Mouse (Mus musculus) cerebellum, postnatal 36 days (tissue): ENCODE measurements at regions not wholly inside any gene's neighbourhood (a gene's known extent, or its start where the extent isn't known, plus 50 kb on each side); places are given as distances from the start of the nearest gene placed in this dataset.
A peak's percentile ranks its signal among the peaks of the same experiment; 100 is the strongest.
"Not testable (repeated sequence)": the region's sequence is repeated elsewhere in the genome, so short reads cannot be mapped to it uniquely, and the experiment has no call there.

ENCODE experiments used
- DNase-seq, 2 experiments: peaks; one replicate each; pipeline ENCODE4 v3.0.0; 2021 to 2022; ENCODE audit warnings: mixed read lengths in 2 of 2

DNA sequence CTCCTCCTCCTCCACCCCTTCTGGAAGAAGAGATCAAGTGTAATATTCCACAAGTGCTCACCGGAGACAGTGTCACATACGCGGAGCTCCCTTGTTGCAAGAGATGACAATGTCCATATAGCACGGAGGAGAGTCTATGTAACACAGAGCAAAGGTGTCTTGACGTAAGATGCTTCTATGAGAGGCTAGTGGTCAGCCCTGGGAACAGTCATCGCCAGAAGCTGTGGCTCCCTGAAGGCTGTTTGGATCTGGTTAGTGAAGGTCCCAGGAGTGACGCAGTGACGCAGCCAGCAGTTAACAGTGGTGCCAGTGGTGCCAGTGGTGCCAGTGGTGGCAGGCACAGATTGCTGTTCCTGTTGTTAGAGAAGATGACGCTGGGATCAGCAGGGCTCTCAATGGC lies 66.9 kb downstream of the Twistnb start:
- DNase-seq = no peak

DNA sequence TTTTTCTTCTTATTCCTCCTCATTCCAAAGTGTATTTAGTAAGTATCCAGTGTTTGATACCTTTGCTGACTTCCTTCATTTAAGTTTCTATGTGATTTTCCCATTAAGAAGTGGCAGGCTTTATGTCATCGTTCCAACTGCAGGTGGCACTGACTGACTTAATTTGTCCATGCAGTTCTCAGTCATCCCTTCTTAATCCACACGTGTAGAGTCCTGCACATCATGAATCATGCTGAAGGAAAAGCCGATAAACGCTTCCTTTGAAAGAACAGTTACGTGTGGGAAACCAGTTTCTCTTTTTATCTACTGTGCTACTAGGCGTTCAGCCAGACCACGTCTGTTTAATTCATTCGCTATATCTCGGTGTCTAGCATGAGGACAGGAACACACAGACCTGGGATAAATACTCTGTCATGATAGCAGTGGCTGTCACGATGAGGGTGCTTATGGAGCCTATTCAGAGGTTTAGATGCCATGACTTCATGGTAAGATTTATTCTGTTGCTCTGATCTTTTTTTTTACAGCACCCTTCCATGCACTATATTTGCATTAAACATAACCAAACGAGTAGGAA lies 68.0 kb downstream of the Twistnb start:
- DNase-seq = no peak

DNA sequence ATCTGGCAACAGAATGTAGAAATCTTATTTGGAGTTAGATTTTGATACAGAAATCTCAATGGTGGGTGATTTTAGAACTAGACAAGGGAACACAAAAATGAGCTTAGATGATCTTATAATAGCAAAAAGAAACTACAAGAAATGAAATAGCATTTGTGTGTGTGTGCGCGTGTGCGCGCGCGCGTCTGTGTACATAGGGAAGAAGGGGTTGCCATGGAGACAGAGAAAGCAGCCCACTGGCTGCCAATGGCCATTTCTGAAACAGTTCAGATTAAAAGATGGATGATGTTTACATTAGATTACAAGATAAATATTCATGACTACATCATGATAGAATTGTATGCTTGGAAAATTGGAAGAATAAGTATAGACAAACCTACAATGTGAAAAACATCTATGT lies 112.1 kb downstream of the Twistnb start:
- no peak for DNase-seq

DNA sequence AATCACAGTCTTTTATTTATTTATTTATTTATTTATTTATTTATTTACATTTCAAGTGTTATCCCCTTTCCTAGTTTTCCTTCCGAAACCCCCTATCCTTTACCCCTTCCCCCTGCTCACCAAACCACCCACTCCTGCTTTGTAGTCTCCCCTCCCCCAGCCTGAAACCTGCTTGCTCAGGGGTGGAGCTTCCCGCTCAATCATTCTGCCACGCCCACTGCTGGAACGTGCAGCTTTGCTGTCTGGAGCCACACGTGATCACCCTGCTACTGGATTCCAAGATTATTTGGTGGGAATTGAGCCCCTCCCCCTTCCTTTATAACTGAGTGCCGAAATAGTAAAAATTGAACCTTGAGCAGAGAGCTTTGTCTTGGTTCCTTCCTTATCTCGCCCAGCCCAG lies 122.2 kb downstream of the Twistnb start:
- not testable (repeated sequence) for DNase-seq

DNA sequence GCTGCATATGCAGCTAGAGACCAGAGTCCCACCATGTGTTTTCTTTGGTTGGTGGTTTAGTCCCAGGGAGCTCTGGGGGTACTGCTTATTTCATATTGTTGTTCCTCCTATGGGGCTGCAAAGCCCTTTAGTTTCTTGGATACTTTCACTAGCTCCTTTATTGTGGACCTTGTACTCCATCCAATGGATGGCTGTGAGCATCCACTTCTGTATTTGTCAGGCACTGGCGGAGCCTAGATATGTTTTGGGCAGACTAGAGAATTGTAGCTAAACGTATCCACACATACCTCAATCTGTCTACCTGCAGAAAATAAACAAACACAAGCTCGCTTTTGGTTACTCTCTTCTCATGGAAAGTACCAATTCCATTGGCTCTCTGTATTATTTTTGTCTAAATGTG lies 122.8 kb downstream of the Twistnb start:
- DNase-seq = no peak

DNA sequence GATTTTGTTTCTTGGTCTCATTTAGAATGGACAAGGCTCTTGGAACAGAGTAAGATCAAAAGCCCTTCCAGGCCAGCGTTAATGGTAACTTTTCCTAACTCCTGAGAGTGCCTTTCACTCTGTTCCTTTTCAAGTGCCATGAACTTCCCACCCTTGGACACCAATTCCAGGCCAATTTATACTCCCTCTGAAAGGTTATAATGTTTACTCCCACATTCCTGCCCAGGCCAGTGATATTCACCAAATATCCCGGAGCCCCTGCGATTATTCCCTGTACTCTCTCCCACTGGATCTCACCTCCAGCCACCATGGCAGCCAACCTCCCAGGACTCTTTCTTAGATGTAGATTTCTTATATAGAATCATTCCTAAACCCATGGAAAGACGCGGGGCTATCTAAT lies 123.2 kb downstream of the Twistnb start:
- no peak for DNase-seq

DNA sequence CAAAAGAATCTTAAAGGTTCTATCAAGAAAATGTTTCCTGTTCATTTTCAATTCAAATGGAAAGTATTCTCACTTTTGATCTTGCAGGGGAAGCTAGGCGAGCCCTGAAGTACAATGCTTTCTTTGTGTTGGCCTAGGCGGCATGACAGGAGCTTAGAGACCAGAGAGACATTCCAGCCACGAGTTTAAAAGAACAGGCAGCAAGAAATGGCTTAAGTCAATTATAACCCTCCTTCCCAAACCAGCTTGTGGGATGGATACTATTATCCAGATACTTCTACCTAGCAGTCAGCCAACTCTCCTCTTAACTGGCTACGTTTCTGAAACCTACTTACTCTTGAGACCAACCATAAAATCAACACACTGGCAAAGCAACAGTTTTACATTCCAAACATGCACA lies 124.3 kb downstream of the Twistnb start:
- DNase-seq = no peak

DNA sequence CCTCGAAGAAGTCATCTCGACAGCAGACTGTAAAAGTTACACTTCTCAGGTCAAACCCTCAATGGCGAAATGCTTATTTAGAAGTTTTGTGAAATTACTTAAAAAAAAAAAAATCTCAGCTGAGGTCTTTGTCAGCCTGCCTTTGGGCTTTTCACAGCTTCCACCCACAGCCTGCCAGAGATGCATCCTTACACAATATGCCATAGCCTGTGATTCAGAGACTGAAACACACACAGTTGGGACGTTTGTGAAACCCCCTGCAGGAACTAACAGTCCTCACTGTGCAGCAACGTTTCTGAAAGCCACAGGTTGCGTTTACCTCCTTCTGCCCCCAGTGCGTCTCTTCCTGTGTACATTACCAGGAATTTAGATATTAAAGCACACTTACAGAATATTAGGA lies 131.7 kb downstream of the Twistnb start:
- no peak for DNase-seq

DNA sequence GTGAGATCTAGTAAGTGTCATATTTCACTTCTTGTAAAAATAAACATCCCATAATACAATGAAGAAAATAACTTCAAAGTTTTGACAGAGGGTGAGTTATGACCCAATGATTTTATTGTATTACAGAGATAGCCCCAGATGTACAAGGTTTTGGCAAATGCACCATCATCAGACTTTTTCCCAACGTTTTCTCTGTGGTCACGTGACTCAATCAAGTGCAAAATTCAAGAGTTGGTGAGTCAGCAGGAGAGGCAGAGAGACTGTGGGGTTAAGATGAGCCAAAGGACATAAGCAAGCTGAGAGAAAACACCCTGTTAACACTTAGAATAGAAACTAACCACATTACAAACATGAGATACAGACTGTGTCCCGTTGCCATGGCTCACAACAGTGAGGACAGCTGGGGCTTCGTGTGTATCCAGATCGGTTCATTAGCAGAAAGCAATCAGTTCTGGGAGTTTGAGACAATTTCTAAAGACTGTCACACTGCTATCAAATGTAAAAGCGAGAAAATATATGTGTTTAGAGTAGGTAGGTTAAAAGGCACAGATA lies 148.5 kb downstream of the Twistnb start:
- DNase-seq = no peak

DNA sequence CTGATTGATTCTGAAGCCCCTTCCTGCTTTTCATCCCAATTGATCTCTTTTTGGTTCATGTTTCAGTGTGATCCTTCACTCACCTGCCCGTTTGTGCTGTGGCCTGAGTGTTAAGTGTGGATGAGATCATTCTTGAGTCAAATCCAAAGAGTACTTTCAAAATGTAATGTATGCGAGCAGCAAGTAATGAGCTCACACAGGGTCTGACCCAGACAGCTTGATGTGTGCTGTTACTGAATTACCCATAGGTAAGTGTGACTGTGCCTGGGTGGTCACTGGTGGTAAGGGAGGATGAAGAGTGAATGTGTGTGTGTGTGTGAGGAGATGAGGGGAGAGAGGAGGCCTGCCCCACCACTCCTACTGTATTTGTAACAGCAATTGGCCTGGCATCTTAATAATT lies 151.4 kb downstream of the Twistnb start:
- no peak for DNase-seq

DNA sequence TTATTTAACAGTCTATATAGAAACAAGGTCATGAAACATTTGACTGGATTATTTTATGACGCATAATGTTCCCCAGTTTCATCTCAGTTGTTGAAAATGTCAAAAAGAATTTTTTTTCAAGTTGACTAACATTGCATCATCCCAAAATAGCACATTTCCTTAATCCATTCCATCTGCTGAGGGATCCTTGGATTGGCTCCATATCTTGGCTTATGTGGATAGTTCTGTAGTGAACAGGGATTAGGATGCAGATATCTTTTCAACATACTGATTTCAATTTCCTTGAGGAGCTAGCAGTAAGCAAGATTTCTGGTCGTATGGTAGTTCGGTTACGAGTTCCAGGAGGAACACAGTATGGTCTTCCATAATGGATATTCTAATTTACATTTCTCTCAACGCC lies 161.6 kb downstream of the Twistnb start:
- no peak for DNase-seq

DNA sequence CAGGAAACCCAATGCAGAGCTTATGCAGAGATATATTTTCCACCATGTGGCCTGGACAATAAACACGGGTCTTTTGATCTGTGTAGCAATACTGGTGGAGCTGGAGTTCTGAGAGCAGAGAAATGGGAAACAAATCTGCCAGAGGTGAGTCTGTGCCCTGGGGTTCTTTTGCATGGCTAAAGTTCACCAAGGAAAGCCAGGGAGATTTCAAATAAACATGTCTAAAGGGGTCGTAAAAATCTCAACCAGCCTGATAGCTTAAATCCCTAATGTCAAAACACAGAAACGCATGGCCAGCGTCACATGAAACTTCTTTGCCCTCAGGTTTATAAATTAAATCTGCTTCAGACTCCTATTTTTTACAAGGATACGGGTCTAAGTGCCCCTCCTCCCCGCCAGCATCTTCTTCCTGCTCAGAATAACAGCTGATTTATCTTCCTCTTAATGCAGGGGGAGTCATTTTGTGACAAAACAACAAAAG lies 163.0 kb downstream of the Twistnb start:
- DNase-seq = no peak

DNA sequence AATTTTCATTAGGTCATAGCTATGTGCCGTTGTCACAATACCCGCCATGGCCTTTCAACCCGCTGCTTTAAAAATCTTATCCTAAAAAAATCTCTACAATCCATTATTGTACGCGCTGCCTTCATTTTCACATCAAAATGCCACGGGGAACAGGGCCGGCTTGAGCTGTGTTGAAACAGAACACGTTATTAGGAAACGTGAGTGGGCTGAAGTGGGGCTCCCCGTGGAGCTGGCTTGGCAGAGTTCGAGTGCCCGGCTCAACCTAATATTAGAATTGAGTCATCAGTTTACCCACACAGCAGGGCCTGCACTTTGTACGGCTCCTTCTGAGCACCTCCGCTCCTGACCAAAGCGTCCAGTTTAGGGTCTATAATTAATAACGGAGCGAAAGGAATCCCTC lies 163.5 kb downstream of the Twistnb start:
- DNase-seq = peak; percentile 13 to 14

DNA sequence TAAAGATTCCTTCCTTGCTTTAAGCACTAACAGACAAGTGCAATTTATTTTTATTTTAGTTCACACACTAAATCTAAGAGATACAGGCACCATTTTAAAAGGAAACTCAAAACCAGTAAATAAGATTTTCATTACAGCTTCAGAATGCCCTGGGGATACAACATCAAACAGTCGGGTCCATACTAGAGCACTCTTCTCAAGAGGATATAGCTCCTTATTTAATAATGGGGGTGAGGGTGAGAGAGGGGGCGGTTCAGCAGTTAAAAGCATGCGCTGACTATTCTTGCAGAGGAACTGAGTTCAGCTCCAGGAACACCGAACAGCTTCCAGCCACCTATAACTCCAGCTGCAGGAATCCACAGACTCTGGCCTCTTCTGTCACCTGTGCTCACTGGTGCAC lies 164.2 kb downstream of the Twistnb start:
- no peak for DNase-seq

DNA sequence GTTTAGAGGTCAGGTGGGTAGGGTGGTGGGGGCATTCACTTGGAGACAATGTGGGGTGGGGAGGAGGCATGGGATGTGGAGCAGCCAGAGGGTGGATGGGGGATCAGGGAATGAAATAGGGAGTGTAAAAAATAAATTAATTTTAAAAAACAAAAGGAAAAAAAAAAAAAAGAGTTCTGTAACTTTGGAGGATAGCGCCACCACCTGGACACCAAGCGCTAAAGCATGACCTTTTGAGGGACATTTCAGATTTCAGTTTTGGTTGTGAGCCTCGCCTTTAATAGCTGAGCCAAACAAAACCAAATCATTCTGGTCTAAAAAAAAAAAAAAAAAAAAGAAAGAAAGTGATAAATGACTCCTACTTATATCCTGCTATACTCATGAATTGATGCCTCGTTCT lies 176.0 kb downstream of the Twistnb start:
- DNase-seq = no peak

DNA sequence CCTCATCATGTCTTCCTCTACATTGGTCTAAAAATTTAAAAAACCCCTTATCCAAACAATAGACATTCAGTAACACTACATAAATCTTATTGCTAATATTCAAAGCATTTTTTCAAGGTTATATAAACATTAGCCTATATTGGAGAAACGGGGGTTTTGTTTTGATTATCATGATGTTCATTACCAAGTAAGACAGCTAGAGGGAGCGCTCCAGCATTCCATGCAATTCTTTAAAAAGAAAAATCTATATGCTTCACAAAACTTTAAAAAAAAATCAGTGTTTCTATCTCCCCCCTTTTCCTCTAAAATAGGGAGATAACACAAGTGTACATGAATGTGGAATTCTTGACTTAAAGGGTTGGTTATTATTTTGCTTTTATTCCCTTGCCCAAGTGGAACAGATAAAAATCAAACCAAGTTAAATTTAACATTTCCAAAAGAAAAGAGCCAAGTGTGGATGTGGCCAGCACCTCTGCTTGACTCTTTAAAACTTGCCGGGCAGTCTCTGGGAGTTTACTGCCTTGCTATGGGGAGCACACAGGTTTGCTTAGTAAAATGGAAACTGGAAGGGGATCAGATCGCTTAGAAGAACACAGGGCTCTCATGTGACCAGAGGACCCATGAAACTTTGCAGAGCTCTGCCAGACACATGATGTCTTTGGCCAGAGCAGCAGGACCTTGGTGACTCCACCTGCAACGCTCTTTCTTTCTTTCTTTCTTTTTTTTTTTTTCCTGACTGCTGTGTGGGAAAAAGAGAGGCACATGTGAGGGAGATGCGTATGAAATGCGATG lies 178.6 kb downstream of the Twistnb start:
- DNase-seq = no peak

DNA sequence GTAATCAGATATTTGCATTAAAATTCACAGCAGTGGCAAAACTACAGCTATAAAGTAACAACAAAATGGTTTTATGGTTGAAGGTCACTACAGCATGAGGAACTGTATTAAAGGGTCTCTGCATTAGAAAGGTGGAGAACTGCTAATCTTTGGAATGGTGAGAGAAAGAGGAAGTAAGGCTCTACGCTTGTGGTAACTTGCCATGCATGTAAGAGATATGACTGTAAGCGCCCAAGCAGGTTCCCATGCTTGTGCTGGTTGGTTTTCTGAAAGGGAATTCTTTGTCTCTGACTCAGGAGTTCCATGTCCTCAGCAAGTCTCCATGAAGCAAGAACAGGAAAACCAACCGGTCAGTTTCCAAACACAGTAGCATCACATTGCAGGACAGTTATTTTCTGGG lies 182.9 kb downstream of the Twistnb start:
- no peak for DNase-seq

DNA sequence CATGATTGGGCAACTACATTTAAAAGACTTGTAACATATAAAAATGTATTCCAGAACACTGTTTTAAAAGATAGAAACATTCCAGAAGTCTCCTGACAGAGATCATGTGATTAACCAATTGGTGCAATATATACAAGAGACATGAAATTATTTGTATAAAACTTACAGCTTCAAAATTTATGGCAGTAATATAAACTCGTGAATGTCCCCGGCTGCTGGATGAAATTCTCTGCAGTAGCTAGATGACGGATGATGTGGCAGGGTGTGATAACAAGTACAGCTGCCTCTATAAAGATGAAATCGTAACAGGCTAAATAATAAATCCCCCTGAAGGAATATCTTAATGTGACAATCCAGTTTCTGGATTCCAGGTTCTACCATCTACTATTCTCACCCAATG lies 191.0 kb downstream of the Twistnb start:
- DNase-seq = no peak

DNA sequence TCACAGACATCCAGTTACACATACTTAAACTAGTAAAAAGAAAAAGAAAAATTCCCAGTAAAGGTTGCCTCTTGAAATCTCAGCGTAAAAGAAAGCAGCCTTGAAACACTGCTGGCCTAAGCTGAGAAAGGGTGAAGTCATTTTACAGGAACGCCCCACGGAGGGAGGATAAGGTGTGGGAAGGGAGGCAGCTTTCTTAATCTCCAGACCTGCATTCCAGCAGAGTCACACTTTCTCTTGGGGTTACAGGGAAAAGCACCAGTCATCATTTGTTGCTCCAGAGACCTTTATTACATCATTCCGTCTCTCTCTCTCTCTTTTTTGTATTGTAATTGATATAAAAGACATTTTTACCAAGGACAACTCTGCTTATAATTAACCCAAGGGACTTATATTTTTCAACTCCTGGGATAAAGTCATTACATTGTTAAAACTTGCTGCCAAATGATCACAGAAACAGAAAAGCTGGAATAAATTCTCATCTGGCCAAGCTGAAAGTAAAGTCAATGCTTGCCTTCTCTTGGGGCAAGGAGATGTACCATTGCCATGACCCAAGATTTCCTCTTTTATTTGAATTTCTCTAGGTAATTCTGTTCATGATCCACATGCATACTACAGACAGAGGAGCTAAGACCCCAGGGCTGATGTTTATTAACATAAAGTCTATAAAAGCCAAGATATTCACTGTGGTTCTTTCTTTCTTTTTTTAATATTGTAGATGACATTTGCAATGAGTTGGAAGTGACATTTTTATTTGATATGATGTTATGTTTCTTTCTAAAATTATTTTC lies 196.9 kb downstream of the Twistnb start:
- no peak for DNase-seq

DNA sequence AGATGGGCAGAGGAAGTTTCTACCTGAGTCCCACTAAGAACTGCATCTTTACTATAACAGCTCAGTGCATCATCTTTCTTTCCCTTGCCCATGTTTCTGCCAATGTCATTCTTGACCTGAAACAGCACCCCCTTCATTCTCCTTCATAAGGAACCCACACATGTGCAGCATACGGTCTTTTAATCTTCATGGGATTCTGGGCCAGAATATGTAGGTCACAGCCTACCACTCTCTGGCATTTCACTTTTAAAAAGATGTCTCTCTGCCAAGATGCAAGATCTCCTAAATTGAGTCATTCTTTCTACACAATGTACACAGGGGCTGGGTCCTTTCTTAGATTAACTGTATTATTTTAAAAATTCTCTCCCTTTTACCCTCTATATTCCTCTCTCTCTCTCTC lies 223.2 kb downstream of the Twistnb start:
- no peak for DNase-seq

DNA sequence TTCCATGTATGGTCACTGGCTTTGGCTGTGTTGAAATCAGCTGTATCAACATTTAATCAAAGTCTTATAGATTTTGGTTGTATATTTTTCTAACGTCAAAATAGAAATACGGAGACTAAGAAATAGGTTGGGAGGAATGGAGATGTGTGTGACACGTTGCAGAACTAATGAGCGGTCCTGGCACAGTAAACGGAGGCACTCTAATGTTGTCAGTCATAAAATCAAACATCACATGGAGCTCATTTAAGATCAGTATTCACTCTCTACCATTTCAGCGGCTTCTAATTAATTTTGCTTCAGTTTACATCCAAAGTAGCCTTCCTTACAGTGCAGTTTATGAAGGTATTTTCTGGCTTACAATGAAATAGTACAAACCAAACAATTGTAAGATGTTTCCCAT lies 246.1 kb downstream of the Twistnb start:
- no peak for DNase-seq

DNA sequence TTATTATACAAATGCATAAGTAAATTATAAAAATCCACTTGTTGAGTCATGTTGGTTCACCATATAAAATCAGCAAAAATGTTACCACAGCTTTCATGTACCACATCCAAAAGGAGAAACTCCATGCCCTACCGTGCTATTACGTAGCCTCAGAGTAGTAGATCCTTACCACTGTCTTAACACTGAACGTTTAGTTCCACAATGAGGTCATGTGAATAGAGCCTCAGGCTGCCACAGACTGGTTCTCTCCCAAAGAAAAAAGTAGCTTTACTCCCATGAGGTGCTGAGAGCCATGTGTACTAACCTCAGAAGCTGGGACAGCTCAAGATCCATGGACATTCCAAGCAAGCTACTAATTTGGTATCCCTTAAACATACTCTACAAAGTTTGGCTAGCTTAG lies 235.4 kb upstream of the Ferd3l start:
- no peak for DNase-seq

DNA sequence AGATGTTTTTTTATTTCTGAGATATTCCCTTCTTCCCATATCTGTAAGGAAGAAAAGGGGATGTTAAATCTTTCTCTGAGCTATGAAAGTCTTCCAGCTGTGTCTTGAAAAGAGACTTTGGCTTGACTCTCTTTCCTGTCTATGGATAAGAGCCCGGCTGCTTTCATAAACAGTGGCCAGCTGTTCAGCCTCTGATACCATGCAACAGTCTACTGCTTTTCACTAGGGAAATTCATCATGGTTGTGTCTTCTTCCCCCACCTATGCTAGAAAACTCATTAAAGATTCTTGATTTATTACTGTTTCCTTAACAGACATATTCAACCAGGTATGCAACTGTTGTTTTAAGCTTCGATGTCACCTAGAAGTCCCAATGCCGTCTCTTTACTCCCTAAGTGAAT lies 213.8 kb upstream of the Ferd3l start:
- DNase-seq = no peak

DNA sequence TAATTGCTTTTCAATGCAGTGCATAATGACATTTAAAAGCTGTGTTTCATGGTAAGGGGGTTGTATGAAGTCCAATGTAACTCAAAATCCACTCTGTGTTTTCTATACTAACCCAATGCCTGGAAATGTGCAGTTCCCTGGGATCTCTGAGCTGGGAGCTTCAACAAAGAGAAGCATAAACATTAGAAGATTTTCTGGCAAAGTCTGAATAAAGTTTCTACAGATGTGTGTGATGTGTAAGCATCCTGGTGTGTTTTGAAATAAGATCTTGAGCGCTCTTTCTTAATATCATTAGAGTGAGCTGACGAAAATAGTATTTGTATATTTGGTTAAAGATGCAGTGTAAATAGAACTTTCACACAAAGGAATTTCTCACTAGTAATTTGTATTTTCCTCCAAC lies 212.2 kb upstream of the Ferd3l start:
- no peak for DNase-seq
